Mouse (Mus musculus) stomach, postnatal 0 days (tissue): ENCODE data around the gene Cdx2.

Experiments used
- CTCF ChIP-seq: IDR thresholded peaks from 2 replicates; pipeline ENCODE4 v1.5.1; 2016; ENCODE audit warnings: antibody characterized with exemption, low read depth, mild to moderate bottlenecking, moderate library complexity
- EP300 ChIP-seq: optimal IDR thresholded peaks from 2 replicates; pipeline ENCODE3; 2016; ENCODE audit warnings: antibody characterized with exemption

DNA sequence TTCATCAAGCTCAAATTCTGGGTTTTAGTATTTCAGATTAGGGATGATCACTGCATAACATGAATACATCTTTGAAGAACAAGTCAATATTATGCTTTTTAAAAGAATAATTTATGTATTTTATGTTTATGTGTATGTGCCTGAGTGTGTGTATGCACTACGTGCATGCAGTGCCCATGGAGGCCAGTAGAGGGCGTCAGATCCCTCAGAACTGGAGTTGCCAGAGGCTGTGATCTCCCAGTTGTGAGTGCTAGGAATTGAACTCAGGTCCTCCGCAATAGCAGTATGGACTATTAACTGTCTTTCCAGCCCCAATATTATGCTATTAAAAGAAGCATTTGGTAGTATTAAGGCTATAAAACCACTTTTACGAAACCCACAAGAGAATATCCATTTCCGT, 20.6 kb upstream of the Cdx2 start:
- TF ChIP-seq EP300 (no peak), CTCF (peak; percentile 18; the same call in 1 of the 2 replicates)
